Mouse (Mus musculus) megakaryocyte, embryonic 14.5 days (primary cell): ENCODE data around the gene Mthfsd.

ENCODE experiments used
- FLI1 ChIP-seq: IDR thresholded peaks from 2 replicates; pipeline ENCODE4 v1.6.1; 2012; ENCODE audit warnings: low read length, inconsistent platforms, mixed read lengths
- GATA1 ChIP-seq: IDR thresholded peaks from 3 replicates; pipeline ENCODE4 v1.6.1; 2012; ENCODE audit warnings: mixed read lengths, low read length, inconsistent platforms, borderline replicate concordance

DNA sequence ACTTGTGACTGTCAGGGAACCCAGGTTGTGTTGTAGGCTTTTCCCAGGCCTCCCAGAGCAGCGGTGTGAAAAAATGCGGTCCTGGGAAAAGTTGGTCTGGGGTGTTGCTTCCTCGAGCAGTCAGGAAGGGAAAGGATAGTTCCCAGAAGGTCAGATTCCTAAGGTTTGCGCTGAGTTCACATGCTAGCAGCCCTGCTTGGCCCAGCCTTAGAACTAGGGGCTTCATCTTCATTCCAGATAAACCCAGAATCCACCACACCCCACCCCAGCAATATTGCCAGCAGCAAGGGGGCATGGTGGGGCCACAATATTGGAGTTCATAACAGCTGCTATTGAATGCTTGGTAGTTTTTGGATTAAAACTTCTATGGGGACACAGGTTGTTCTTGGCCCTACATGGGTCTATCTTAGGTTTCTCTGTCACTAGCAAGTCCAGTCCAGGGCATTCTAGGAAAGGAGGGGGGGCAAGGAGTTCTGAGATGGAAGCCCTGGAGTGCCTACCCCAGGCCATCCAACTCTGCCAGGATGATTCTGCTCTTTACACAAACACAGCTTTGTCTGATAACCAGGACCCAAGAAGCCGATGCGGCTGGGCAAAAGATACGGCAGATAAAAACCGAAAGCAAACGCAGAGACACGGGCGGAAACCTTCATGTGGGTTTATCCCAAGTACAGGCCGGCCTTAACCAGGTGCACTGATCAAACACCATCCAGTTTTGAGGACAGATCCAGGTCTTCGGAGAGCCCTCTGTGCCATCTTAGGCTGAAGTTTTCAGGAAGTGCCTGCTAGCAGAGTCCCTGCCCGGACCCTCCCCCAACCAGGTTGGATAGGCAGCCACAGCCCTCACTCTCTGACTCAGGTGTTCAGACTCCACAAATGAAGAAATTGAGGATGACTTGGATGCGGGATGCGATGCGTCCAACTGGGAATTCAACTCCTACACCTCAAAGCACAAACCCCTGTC, 12.5 kb upstream of the Mthfsd start:
- TF ChIP-seq FLI1, result no peak
- TF ChIP-seq GATA1, result no peak
